Mouse (Mus musculus) spleen, postnatal 4 days (tissue): ENCODE data around the gene Camta1.

Source experiments
- DNase-seq, 2 experiments: peaks; one replicate each; pipeline ENCODE4 v3.0.0; 2022; ENCODE audit warnings: low spot score in 2 of 2

The Camta1 gene

GRCm38 (mm10) chr4:151207566-151207965, 654.1 kb downstream of the Camta1 start:
- DNase-seq: no peak

DNA sequence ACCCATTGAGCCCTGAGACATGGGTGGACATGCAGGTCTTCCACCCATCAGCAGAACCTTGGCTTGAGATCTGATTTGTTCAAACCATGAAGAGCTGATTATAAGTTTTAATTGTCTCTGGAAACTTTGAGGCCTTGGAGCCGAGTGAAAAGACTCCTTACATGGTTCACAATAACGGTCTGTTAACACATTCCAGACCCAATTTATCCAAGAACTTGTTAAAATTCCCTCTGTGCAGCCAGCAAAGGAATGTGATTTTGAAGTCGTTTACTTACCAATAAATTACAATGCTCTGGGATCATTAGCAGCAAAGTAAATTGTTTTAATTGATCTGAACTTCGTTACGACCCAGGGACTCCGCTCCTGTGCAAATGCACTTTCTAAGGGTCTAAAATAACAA, 658.8 kb downstream of the Camta1 start:
- DNase-seq: no peak

GRCm38 (mm10) chr4:151200316-151200715, 661.4 kb downstream of the Camta1 start:
- no peak for DNase-seq

DNA sequence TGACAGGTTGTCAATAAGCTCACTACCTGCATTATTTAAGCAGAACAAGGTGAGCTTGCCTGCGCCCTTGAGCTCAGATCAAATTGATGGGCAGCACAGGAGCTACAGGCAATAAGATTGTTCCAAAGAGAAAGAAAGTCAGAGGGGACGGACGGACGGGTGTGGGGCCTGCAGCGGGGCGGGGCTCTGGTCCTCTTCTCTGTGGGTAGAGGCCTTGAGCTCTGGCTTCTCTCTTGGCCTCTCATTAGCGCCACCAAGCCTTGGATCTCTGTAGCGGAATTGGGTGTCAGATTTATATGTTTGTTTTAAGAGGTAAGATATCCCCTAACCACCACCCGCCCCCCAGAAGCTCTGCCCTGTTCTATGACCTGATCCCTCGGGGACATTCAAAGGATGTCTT, 666.5 kb downstream of the Camta1 start:
- DNase-seq: no peak

- DNase-seq: no peak
Observed at GRCm38 (mm10) chr4:151194715-151195097, 667.0 kb downstream of the Camta1 start.

DNA sequence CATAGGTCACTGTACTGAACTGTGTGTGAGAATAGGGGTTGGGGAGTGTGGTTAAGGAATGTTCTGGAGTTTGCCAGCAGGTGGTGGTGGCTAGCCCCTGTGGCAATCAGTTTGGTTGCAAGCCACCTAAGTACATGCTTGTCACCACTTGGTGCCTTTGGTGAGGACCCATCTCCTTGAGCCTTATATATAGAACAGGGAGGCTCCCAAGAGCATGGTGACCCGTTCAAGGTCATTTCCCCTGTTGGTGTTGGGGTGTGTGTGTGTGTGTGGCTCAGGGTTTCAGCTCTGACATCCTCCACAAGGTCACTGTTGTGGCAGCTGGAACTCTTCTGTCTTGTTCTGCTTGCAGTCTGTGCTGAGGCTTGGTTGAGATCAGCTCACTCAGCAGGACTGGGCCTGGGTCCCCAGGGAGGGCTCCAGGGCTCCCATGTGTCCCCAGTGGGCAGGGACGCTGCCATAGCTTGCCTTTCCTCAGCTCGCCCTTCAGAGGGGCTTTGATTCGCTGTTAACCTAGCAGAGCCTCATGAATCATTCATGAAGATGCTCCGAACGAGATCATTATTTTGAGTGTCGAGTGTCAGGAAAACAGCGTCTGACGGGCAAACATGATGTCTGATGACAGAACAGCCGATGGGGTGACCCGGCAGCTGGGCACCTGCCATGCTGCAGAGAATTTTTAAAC, 667.5 kb downstream of the Camta1 start:
- no peak for DNase-seq

DNA sequence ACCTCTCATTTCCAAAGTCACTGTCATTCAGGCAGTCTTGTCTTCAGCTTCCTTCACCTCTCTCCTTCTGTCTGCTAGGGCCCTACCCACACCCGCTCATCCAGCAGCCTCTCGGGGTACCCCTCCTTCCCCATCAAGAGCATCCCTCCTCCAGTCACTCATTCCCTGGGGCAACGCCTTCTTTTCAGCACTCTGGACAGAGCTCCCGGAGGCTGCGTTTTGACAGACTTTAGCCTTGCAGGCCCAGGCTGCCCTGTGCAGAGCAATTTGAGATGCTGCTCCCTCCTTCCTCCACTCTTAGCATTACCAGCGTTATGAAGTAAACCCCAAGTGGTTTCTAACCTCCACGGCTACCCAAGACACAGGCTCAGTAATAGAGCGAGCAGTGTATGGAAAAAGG, 675.2 kb downstream of the Camta1 start:
- DNase-seq: no peak

DNA sequence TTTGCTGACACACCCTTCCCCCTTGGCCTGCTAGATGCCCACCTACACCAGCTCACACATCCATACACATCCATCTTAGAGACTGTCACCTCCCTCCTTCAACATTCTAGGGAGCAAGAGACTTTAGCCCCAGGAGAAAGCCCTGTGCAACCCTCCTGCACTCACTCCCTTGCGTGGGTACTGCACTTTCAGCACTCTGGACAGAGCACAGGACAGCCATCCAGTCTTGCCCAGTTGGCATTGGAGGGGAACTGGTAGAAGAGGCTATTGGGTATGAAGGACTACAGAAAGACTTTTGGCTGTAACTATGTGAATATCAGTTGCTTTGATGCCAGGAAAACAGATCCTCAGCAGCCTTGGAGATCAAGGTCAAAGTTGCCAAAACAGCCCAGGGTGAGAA, 675.9 kb downstream of the Camta1 start:
- no peak for DNase-seq

- no peak for DNase-seq
Observed at GRCm38 (mm10) chr4:151180394-151180902, 681.2 kb downstream of the Camta1 start.

DNA sequence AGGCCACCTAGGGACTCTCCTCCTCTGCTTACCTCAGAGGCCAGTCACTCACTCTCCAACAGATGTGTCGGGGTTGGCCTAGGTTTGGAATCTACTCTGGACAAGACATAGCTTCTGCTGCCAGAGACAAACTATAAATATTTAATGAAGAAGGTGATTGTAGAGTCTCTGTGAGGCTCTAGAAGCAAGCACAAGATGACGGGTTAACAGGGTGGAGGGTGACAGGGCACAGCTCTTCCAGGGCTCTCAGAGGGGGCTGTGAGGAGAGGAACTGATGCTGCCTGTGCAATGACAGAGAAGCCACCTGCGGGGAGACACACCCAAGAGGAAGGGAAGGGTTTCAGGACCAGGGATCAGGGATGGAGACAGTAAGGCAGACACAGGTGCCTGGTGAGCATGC, 682.0 kb downstream of the Camta1 start:
- no peak for DNase-seq

GRCm38 (mm10) chr4:151178970-151179378, 682.7 kb downstream of the Camta1 start:
- no peak for DNase-seq

GRCm38 (mm10) chr4:151172526-151172925, 689.1 kb downstream of the Camta1 start:
- no peak for DNase-seq

DNA sequence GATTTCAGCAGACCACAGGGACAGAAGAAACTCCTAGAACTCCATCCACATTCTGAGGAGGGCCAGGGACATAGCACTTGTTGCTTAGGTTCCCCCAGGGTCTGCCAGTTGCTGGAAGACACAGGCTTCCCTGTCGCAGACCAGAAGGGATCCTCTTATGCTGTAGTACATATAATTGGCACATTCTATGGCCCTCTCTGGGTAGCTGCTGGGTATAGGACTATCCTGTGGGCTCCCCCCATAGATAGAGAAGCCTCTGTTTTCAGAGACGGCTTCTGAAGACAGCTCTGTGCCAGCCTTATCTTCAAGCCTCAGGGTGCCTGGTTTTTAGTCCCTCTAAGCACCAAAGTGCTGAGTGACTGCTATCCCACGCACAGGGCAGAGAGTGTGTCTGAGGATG, 690.6 kb downstream of the Camta1 start:
- DNase-seq: no peak

DNA sequence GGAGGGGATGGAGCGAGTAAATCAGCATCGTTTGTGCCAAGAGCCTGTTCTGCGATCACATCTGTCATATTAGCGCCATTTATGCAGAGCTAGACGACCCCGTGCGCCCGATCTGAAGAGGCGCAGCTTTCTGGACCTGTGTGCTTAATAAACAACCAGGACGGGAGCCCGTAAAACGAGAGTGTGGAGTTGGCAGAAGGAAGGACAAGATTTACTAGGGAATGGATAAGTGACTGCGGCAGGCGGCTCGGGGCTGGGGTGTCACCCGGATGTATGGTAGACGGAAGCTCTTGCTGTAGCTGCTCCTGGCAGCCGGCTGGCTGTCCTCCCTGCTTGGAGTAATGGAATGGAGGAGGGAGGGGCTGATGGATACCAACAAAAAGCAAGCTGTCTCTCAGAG, 691.0 kb downstream of the Camta1 start:
- no peak for DNase-seq

DNA sequence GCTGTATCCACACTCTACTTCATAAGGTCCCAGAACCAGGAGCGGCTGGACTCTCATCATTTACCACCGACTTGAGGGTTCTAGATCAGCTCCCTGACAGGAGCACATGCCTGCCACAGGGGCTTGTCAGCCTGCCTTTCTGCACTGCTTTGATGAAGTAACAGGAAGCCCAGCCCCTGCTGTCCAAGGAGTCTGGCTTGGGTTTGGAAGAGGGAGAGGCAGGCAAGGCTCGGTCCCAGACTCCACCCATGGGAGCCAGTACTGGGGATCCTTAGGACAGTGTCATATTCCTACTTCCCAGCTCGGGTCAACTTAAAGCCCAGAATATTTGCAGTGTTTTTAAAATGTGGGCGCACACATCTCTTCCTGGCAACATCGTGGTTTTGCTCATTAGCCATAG, 694.7 kb downstream of the Camta1 start:
- no peak for DNase-seq

- no peak for DNase-seq
Observed at GRCm38 (mm10) chr4:151165539-151165938, 696.1 kb downstream of the Camta1 start.

GRCm38 (mm10) chr4:151164309-151164708, 697.4 kb downstream of the Camta1 start:
- no peak for DNase-seq

DNA sequence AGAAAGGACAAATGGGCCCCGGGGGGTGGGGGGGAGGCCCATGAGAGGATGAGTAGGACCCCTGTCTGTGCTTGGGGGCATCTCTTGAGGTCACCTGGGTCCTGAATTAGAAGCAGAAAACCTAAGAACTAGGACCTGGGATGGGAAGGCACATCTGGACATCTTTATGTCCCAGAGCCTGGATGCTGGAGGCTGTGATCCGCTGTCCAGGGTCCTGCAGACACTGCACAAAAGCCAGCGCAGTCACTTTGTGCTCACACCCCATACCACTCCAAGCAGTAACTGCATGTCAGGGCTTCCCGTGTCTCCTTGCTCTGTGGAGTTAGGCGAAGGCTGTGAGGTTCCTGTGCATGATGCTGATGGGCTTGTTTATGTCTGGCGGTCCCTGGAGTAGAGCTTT, 699.8 kb downstream of the Camta1 start:
- DNase-seq: no peak

GRCm38 (mm10) chr4:151160932-151161331, 700.7 kb downstream of the Camta1 start:
- DNase-seq: no peak

DNA sequence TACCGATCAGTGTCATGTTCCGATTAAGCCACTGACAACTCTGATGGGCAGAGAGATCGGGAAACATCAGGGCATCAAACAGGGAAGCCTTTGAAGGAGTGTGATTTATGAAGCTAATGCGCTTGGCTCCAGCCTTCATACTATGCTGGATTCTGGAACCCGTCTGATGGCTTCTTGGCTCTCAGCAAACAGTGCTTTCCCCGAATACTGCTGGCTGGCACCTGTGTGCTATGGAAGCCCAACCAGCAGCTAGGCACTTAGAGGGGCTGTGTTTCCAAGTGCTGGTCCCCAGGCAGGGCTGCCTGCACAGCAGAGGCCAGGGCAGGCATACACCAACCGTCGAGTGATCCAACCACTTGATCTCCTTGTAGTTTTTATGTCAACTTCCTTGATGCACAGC, 701.2 kb downstream of the Camta1 start:
- DNase-seq: no peak

DNA sequence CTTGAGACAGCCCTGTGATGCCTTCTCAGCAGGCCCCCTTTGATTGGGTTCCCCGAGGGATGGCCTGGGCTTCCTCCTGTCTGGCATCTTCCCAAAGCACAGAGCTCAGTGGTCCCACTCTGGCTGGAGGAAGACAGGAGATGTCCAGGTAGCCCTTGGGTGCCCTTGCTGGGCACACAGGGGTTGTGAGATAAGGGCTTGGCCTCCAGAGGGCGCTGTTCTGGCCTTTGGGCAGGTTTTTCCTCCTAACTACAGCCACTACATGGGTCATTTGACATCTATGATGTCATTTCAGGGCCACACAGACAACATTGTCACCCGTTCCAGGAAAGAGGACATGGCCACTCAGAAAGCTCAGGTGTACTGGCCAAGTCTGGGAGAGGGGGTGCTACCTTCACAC, 703.4 kb downstream of the Camta1 start:
- DNase-seq: no peak

- peak; percentile 58 to 87 for DNase-seq
Observed at GRCm38 (mm10) chr4:151156904-151157303, 704.8 kb downstream of the Camta1 start.

GRCm38 (mm10) chr4:151155587-151155986, 706.1 kb downstream of the Camta1 start:
- DNase-seq: no peak

DNA sequence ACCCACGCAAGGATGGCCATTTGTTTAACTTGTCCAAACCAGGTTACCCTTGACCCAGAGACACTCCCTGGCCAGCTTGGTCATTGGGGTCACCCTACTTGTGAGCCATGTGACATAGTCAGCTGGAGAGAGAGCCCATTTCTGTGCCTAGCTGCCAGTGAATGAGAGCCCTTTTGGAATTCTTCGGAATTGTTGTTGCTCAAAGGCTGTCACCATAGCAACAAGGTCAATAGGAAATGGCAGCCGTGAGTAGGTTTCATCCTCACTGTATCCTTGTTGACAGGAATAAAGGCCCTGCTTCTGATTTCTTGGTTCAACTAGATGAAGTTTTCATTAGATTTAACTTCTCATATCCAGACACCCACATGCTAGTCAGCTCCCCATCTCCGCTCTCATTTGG, 707.4 kb downstream of the Camta1 start:
- no peak for DNase-seq
